Mouse (Mus musculus): Measurements from ENCODE around the gene Hist1h3c. TPM values are rescaled to one million over a fixed set of nuclear protein-coding genes. Genes with fewer than 3 reads are reported as not detected.
"Not testable (repeated sequence)": the region's sequence is repeated elsewhere in the genome, so short reads cannot be mapped to it uniquely, and the experiment has no call there.

Gene Hist1h3c
- polyA plus RNA-seq, 1 experiment from 2014 or later: 0.73 TPM

- ChIA-PET POLR2A (interaction anchor here (1.0 kb wide), 1 partner anchor 128 kb away, joined by 3 read pairs; no protein-coding TSS in a partner anchor), CTCF (no interaction called here)
- no peak for DNase-seq (ENCODE audit: low read depth, low spot score)
Measured at GRCm38 (mm10) chr13:23749563-23750121, 4.2 kb upstream of the Hist1h3c start.

GRCm38 (mm10) chr13:23747892-23748288 lies 2.5 kb upstream of the Hist1h3c start:
- no peak for TF ChIP-seq CTCF (IDR thresholded peaks at IDR 0.05)
- ChIA-PET POLR2A (no interaction called here), CTCF (no interaction called here)
- no peaks in the 10 kb centered on the region for H3K27me3 ChIP-seq
- ATAC-seq: no peak
- no peak for DNase-seq (ENCODE audit: low read depth, low spot score)
- in situ Hi-C loops (cut with MboI; ENCODE audit: low pct_unique_long_range_greater_than_20kb): loop anchor here (10.0 to 25.0 kb wide), 2 partner anchors 311 to 1713 kb away; partner anchors contain the start of genes Hist1h2ah and Hist1h2bk

More at GRCm38 (mm10) chr13:23749563-23750121, 4.2 kb upstream of the Hist1h3c start:
- no peaks in the 10 kb centered on the region for H3K27me3 ChIP-seq
- in situ Hi-C loops (cut with MboI; ENCODE audit: low pct_unique_long_range_greater_than_20kb): loop anchor here (10.0 to 25.0 kb wide), 3 partner anchors 312 to 1962 kb away; partner anchors contain the start of genes Hist1h1b, Hist1h2ah, Hist1h2an and Hist1h2bk
- ATAC-seq: no peak
- no peak for TF ChIP-seq CTCF (IDR thresholded peaks at IDR 0.05)

GRCm38 (mm10) chr13:23747081-23747891 lies 1.9 kb upstream of the Hist1h3c start:
- TF ChIP-seq CTCF (IDR thresholded peaks at IDR 0.05): no peak
- CTCF ChIA-PET: interaction anchor here (1.2 kb wide), 1 partner anchor 13 kb away, joined by 3 read pairs; no protein-coding TSS in a partner anchor
- H3K27me3 ChIP-seq: no peaks in the 10 kb centered on the region
- ATAC-seq (peak; percentile 6), DNase-seq (ENCODE audit: low read depth, low spot score) (no peak)
- POLR2A ChIA-PET: interaction anchor here (0.8 kb wide), 1 partner anchor 165 kb away, joined by 3 read pairs; no protein-coding TSS in a partner anchor
- in situ Hi-C loops (cut with MboI; ENCODE audit: low pct_unique_long_range_greater_than_20kb): loop anchor here (10.0 to 25.0 kb wide), 2 partner anchors 310 to 1712 kb away; partner anchors contain the start of genes Hist1h2ah and Hist1h2bk

- H3K27me3 ChIP-seq; DNase-seq (ENCODE audit: low read depth, low spot score): not testable (repeated sequence)
- ATAC-seq: peak; percentile 86
- POLR2A ChIA-PET: interaction anchor here (0.8 kb wide), 1 partner anchor 164 kb away, joined by 3 read pairs; no protein-coding TSS in a partner anchor
- CTCF ChIA-PET: interaction anchor here (1.2 to 15.1 kb wide), 2 partner anchors 14 to 46 kb away, joined by 3 to 137 read pairs; partner anchors contain the start of gene Hist1h4c
- in situ Hi-C loops (cut with MboI; ENCODE audit: low pct_unique_long_range_greater_than_20kb): loop anchor here (10.0 to 25.0 kb wide), 2 partner anchors 309 to 1712 kb away; partner anchors contain the start of genes Hist1h2ah and Hist1h2bk
Measured at GRCm38 (mm10) chr13:23746201-23747080, 1.0 kb upstream of the Hist1h3c start, which contains the start of gene Hist1h2bb. Gene Hist1h2bb (plus strand): TSS chr13:23746734.

GRCm38 (mm10) chr13:23744421-23745380 lies 701 bp downstream of the Hist1h3c start:
- ChIA-PET CTCF (interaction anchor here (15.1 kb wide), 1 partner anchor 45 kb away, joined by 137 read pairs; the partner anchor contains the start of gene Hist1h4c), POLR2A (no interaction called here)
- ATAC-seq (no peak), DNase-seq (ENCODE audit: low read depth, low spot score) (no peak)
- H3K27me3 ChIP-seq: no peaks in the 10 kb centered on the region
- TF ChIP-seq CTCF (IDR thresholded peaks at IDR 0.05): no peak
- in situ Hi-C loops (cut with MboI; ENCODE audit: low pct_unique_long_range_greater_than_20kb): loop anchor here (5.0 to 25.0 kb wide), 3 partner anchors 167 to 1710 kb away; partner anchors contain the start of genes Hist1h2ah, Hist1h2bk and Hist1h3d

- no peak for TF ChIP-seq CTCF (IDR thresholded peaks at IDR 0.05)
- CTCF ChIA-PET: interaction anchor here (15.1 kb wide), 1 partner anchor 44 kb away, joined by 137 read pairs; the partner anchor contains the start of gene Hist1h4c
- H3K27me3 ChIP-seq: no peaks in the 10 kb centered on the region
- ATAC-seq (no peak), DNase-seq (ENCODE audit: low read depth, low spot score) (no peak)
- POLR2A ChIA-PET: no interaction called here
- in situ Hi-C loops (cut with MboI; ENCODE audit: low pct_unique_long_range_greater_than_20kb): loop anchor here (5.0 to 25.0 kb wide), 3 partner anchors 167 to 1709 kb away; partner anchors contain the start of genes Hist1h2ah, Hist1h2bk and Hist1h3d
Measured at GRCm38 (mm10) chr13:23743963-23744362, 1.4 kb downstream of the Hist1h3c start.

- ATAC-seq (no peak), DNase-seq (ENCODE audit: low read depth, low spot score) (no peak)
- CTCF ChIA-PET: interaction anchor here (15.1 kb wide), 1 partner anchor 43 kb away, joined by 137 read pairs; the partner anchor contains the start of gene Hist1h4c
- POLR2A ChIA-PET: no interaction called here
- in situ Hi-C loops (cut with MboI; ENCODE audit: low pct_unique_long_range_greater_than_20kb): loop anchor here (5.0 to 25.0 kb wide), 3 partner anchors 166 to 1708 kb away; partner anchors contain the start of genes Hist1h2ah, Hist1h2bk and Hist1h3d
- TF ChIP-seq CTCF (IDR thresholded peaks at IDR 0.05): no peak
- H3K27me3 ChIP-seq: no peaks in the 10 kb centered on the region
Measured at GRCm38 (mm10) chr13:23743215-23743614, 2.2 kb downstream of the Hist1h3c start.

GRCm38 (mm10) chr13:23742007-23742406 lies 3.4 kb downstream of the Hist1h3c start:
- H3K27me3 ChIP-seq: no peaks in the 10 kb centered on the region
- no peak for TF ChIP-seq CTCF (IDR thresholded peaks at IDR 0.05)
- no peak for DNase-seq (ENCODE audit: low read depth, low spot score)
- in situ Hi-C loops (cut with MboI; ENCODE audit: low pct_unique_long_range_greater_than_20kb): loop anchor here (5.0 to 25.0 kb wide), 3 partner anchors 165 to 1707 kb away; partner anchors contain the start of genes Hist1h2ah, Hist1h2bk and Hist1h3d
- no peak for ATAC-seq
- ChIA-PET POLR2A (interaction anchor here (0.7 kb wide), 1 partner anchor 15 kb away, joined by 4 read pairs; the partner anchor contains the start of gene Hist1h4b), CTCF (interaction anchor here (15.1 kb wide), 1 partner anchor 42 kb away, joined by 137 read pairs; the partner anchor contains the start of gene Hist1h4c)

Measured in Patski (cell line).